Mouse (Mus musculus) neural tube, embryonic 13.5 days (tissue): ENCODE data around the gene Etnppl. TPM values are rescaled to one million over a fixed set of nuclear protein-coding genes. Genes with fewer than 3 reads are reported as not detected.

Experiments
- ATAC-seq: fragments of 200-750 bp; cut with Nextera tagmentation; 2 replicates; pipeline ENCODE4 v1.8.0; 2017; ENCODE audit warnings: low read depth, mild to moderate bottlenecking, moderate TSS enrichment, moderate library complexity
- H3K27ac ChIP-seq: fragments of 300-500 bp; sonication (generic); replicated peaks from 2 replicates; pipeline ENCODE4 v1.5.1; 2015; ENCODE audit warnings: moderate library complexity, mild to moderate bottlenecking, inconsistent platforms
- H3K27me3 ChIP-seq: fragments of 300-500 bp; sonication (generic); 2 replicates; pipeline ENCODE4 v1.6.1; 2015; ENCODE audit warnings: mild to moderate bottlenecking, inconsistent platforms
- H3K36me3 ChIP-seq: fragments of 300-500 bp; sonication (generic); 2 replicates; pipeline ENCODE4 v1.6.1; 2015; ENCODE audit warnings: mild to moderate bottlenecking, inconsistent platforms
- H3K4me1 ChIP-seq: fragments of 300-500 bp; sonication (generic); replicated peaks from 2 replicates; pipeline ENCODE4 v1.6.1; 2015; ENCODE audit warnings: inconsistent platforms
- H3K4me2 ChIP-seq: fragments of 300-500 bp; sonication (generic); 2 replicates; pipeline ENCODE4 v1.6.1; 2015; ENCODE audit warnings: inconsistent platforms, mild to moderate bottlenecking, moderate library complexity
- H3K4me3 ChIP-seq: fragments of 300-500 bp; sonication (generic); 2 replicates; pipeline ENCODE4 v1.5.1; 2015; ENCODE audit warnings: mild to moderate bottlenecking, inconsistent platforms
- H3K9ac ChIP-seq: fragments of 300-500 bp; sonication (generic); 2 replicates; pipeline ENCODE4 v1.6.1; 2015; ENCODE audit warnings: moderate library complexity, mild to moderate bottlenecking, inconsistent platforms
- H3K9me3 ChIP-seq: fragments of 300-500 bp; sonication (generic); 2 replicates; pipeline ENCODE4 v1.6.1; 2016; ENCODE audit warnings: inconsistent platforms
- WGBS: fragments of 180-500 bp; shearing (Covaris S2); methylation state at CpG from one replicate; pipeline ENCODE4 v1.1.7; 2015; 5-methylcytosine and 5-hydroxymethylcytosine counted together
- polyA plus RNA-seq: library from polyadenylated mRNA; unstranded; fragments of >200 nt; fragmentation: Nextera tagmentation; extraction: Ambion mirVana; gene quantifications from 2 replicates; pipeline ENCODE4 v1.2.1, GENCODE M21; 2015

The Etnppl gene
- polyA plus RNA-seq, 1 experiment from 2014 or later = not detected

DNA sequence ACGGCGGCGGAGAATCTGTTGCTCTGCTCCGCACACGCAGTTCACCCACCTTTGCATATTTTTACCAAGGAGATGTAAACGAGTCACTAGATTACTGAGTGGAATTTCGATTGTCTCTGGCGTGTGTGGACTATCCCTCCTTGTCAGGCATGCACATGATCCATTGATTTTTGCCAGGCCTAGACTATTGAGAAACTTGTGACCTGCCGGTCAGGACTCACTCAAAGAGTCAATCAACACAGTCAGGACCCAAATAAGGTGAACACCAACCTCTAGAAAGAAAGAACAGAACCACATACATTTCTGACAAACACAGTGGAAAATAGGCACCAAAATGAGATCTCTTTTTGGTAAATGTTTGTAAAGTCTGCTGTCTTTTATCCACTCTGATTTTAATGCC, 2.8 kb upstream of the Etnppl start:
- no peaks in the 10 kb centered on the region for H3K27me3 ChIP-seq
- H3K9me3 ChIP-seq = no peaks in the 10 kb centered on the region
- no peak overlapping the region for H3K4me3 ChIP-seq

GRCm38 (mm10) chr3:130615625-130616024, 1.6 kb upstream of the Etnppl start:
- H3K4me2 ChIP-seq = no peak overlapping the region
- peaks cover 6% of the 10 kb centered on the region for H3K4me1 ChIP-seq
- no peak overlapping the region for H3K9ac ChIP-seq
- no peaks in the 10 kb centered on the region for H3K27me3 ChIP-seq
- no peak overlapping the region for H3K4me3 ChIP-seq
- ATAC-seq = no peak
- no peaks in the 10 kb centered on the region for H3K9me3 ChIP-seq
- 53% methylated on average over 8 of the region's 8 CpGs for WGBS
- H3K27ac ChIP-seq = no peak overlapping the region
- H3K36me3 ChIP-seq = no peaks in the 10 kb centered on the region

More for the DNA sequence above, 2.8 kb upstream of the Etnppl start:
- Histone ChIP-seq H3K36me3 (no peaks in the 10 kb centered on the region), H3K4me2 (no peak overlapping the region), H3K9ac (no peak overlapping the region), H3K27ac (no peak overlapping the region), H3K4me1 (peaks cover 6% of the 10 kb centered on the region)
- no peak for ATAC-seq
- WGBS = 86% methylated on average over 9 of the region's 9 CpGs

GRCm38 (mm10) chr3:130620517-130621146, 3.4 kb downstream of the Etnppl start:
- no peak overlapping the region for H3K27ac ChIP-seq
- H3K4me1 ChIP-seq = peaks cover 6% of the 10 kb centered on the region
- H3K9ac ChIP-seq = no peak overlapping the region
- ATAC-seq = no peak
- H3K4me2 ChIP-seq = no peak overlapping the region
- H3K27me3 ChIP-seq = no peaks in the 10 kb centered on the region
- no peaks in the 10 kb centered on the region for H3K9me3 ChIP-seq
- no peak overlapping the region for H3K4me3 ChIP-seq
- 72% methylated on average over 12 of the region's 12 CpGs for WGBS
- no peaks in the 10 kb centered on the region for H3K36me3 ChIP-seq

- Histone ChIP-seq H3K9me3 (peaks cover 4% of the 10 kb centered on the region; the same call in 1 of the 2 replicates), H3K4me1 (no peaks in the 10 kb centered on the region), H3K4me2 (no peak overlapping the region), H3K36me3 (no peaks in the 10 kb centered on the region), H3K9ac (no peak overlapping the region), H3K4me3 (no peak overlapping the region), H3K27ac (no peak overlapping the region), H3K27me3 (no peaks in the 10 kb centered on the region)
- ATAC-seq = no peak
- WGBS = 93% methylated on average over 5 of the region's 5 CpGs
Observed at GRCm38 (mm10) chr3:130628358-130628757, 11.1 kb downstream of the Etnppl start.

GRCm38 (mm10) chr3:130633859-130634258, 16.6 kb downstream of the Etnppl start:
- WGBS = 74% methylated on average over 5 of the region's 5 CpGs
- no peak overlapping the region for H3K4me2 ChIP-seq
- no peak overlapping the region for H3K27ac ChIP-seq
- no peaks in the 10 kb centered on the region for H3K4me1 ChIP-seq
- H3K27me3 ChIP-seq = no peaks in the 10 kb centered on the region
- no peaks in the 10 kb centered on the region for H3K36me3 ChIP-seq
- no peak overlapping the region for H3K9ac ChIP-seq
- H3K9me3 ChIP-seq = no peaks in the 10 kb centered on the region
- H3K4me3 ChIP-seq = no peak overlapping the region
- no peak for ATAC-seq

DNA sequence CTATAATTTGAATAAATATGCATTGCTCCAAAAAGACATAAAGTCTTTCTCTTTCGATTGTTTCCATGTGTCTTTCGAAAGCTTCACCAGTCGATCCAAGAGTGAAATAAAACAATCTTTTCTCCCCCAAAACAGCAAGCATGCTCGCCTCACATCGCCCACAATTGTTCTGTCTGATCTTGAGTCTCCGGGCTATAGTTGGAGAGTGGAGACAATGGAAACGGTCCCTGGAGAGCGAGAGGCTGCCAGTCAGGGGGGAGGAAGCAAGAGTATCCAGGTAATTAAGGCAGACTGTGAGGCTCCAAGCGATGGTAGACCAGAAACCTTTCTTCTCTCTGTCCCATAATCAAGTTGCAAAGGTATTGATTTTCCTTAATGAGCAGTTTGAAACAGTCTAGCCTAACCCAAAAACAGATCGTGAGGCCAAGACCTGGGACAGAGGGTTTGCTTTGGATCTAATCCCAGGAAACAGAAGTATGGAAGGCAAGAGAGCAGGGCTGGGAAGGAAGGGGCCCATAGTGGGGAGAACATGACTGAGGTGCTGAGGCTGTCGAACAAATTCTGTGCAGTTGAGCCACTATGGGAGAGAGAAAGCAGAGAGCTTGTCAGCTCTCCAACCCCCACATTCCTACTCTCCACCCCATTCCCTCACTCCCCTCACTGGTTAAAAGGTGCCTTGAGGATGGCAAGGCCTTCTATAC, 29.0 kb downstream of the Etnppl start:
- Histone ChIP-seq H3K27ac (no peak overlapping the region), H3K4me3 (no peak overlapping the region), H3K4me1 (no peaks in the 10 kb centered on the region), H3K36me3 (no peaks in the 10 kb centered on the region), H3K9ac (no peak overlapping the region), H3K4me2 (no peak overlapping the region), H3K27me3 (no peaks in the 10 kb centered on the region), H3K9me3 (no peaks in the 10 kb centered on the region)
- 76% methylated on average over 11 of the region's 11 CpGs for WGBS
- no peak for ATAC-seq

- WGBS = 68% methylated on average over 6 of the region's 6 CpGs
- H3K4me3 ChIP-seq = no peak overlapping the region
- no peak overlapping the region for H3K4me2 ChIP-seq
- H3K4me1 ChIP-seq = no peaks in the 10 kb centered on the region
- no peak overlapping the region for H3K9ac ChIP-seq
- H3K27me3 ChIP-seq = no peaks in the 10 kb centered on the region
- H3K27ac ChIP-seq = no peak overlapping the region
- no peaks in the 10 kb centered on the region for H3K9me3 ChIP-seq
- no peak for ATAC-seq
- no peaks in the 10 kb centered on the region for H3K36me3 ChIP-seq
Observed at GRCm38 (mm10) chr3:130649569-130649968, 32.3 kb downstream of the Etnppl start.

DNA sequence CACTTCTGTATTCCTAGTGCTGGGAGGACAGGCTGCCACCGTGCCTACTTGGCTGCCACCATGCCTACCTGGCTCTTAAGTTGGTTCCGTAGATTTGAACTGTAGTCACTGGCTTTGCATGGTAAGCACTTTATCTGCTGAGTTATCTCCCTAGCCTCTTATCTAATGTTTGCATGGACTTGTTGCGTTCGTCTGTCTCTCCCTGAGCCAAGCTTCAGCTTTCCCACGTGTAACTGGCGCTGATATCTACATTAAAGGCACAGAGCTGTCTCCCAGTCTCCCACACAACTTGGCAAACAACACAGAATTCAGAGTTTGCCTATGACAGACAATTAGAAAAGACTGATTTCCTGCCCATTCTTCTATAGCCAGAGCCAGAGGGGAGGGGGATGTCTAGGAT, 43.4 kb downstream of the Etnppl start:
- no peaks in the 10 kb centered on the region for H3K27me3 ChIP-seq
- no peak overlapping the region for H3K27ac ChIP-seq
- no peak overlapping the region for H3K4me3 ChIP-seq
- no peaks in the 10 kb centered on the region for H3K9me3 ChIP-seq
- H3K4me1 ChIP-seq = no peaks in the 10 kb centered on the region
- no peak for ATAC-seq
- no peak overlapping the region for H3K4me2 ChIP-seq
- WGBS = 93% methylated on average over 6 of the region's 6 CpGs
- H3K36me3 ChIP-seq = no peaks in the 10 kb centered on the region
- no peak overlapping the region for H3K9ac ChIP-seq

- no peak overlapping the region for H3K4me2 ChIP-seq
- no peak overlapping the region for H3K4me3 ChIP-seq
- 95% methylated on average over 3 of the region's 3 CpGs for WGBS
- H3K36me3 ChIP-seq = no peaks in the 10 kb centered on the region
- no peaks in the 10 kb centered on the region for H3K27me3 ChIP-seq
- H3K27ac ChIP-seq = no peak overlapping the region
- no peaks in the 10 kb centered on the region for H3K9me3 ChIP-seq
- ATAC-seq = no peak
- H3K9ac ChIP-seq = no peak overlapping the region
- no peaks in the 10 kb centered on the region for H3K4me1 ChIP-seq
Observed at GRCm38 (mm10) chr3:130662496-130662895, 45.2 kb downstream of the Etnppl start.

GRCm38 (mm10) chr3:130671291-130671690, 54.0 kb downstream of the Etnppl start:
- Histone ChIP-seq H3K4me1 (peaks cover 10% of the 10 kb centered on the region), H3K4me3 (no peak overlapping the region), H3K36me3 (no peaks in the 10 kb centered on the region), H3K4me2 (no peak overlapping the region), H3K9me3 (no peaks in the 10 kb centered on the region), H3K27me3 (no peaks in the 10 kb centered on the region), H3K27ac (no peak overlapping the region), H3K9ac (no peak overlapping the region)
- no peak for ATAC-seq
- WGBS = 44% methylated on average over 14 of the region's 14 CpGs

GRCm38 (mm10) chr3:130677671-130678460, 60.6 kb downstream of the Etnppl start:
- 94% methylated on average over 19 of the region's 19 CpGs for WGBS

DNA sequence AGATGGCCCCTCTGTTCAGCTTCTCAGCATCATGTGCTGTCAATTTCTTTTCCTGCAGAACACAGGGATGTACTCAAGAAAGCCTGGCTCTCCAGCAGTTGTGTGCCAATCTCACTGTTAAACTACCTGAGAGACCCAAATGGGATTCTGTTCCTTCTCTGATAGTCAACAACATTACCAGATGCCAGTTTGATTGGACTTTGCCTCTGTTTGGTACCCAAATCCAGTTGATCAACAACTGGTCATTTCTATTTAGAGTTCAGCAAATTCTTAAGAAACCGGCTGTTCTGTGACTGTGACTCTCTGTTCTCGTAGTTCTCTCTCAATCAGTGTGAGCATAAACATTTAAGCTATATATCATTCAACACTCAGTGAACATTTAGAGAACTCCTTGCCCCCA, 64.0 kb downstream of the Etnppl start:
- no peaks in the 10 kb centered on the region for H3K27me3 ChIP-seq
- no peak overlapping the region for H3K4me2 ChIP-seq
- H3K4me1 ChIP-seq = no peaks in the 10 kb centered on the region; the same call in 1 of the 2 replicates
- H3K36me3 ChIP-seq = no peaks in the 10 kb centered on the region
- 0 out of 2 replicates have a peak, but pooled peaks cover 3% of the 10 kb centered on the region for H3K9me3 ChIP-seq
- H3K27ac ChIP-seq = no peak overlapping the region
- ATAC-seq = no peak
- H3K4me3 ChIP-seq = no peak overlapping the region
- H3K9ac ChIP-seq = no peak overlapping the region
- 85% methylated on average over 2 of the region's 2 CpGs for WGBS

More at GRCm38 (mm10) chr3:130677671-130678460, 60.6 kb downstream of the Etnppl start:
- ATAC-seq = no peak
- H3K4me2 ChIP-seq = no peak overlapping the region
- no peaks in the 10 kb centered on the region for H3K27me3 ChIP-seq
- no peak overlapping the region for H3K4me3 ChIP-seq
- H3K9ac ChIP-seq = no peak overlapping the region
- 0 out of 2 replicates have a peak overlapping the region, but pooled peaks have one; percentile 5 for H3K27ac ChIP-seq
- H3K4me1 ChIP-seq = peaks cover 5% of the 10 kb centered on the region
- H3K36me3 ChIP-seq = no peaks in the 10 kb centered on the region
- H3K9me3 ChIP-seq = 0 out of 2 replicates have a peak, but pooled peaks cover 3% of the 10 kb centered on the region
